8 mouse cellular contexts compared by ENCODE assay signal in genomic region chr19:3324271-3324811, GRCm38 (mm10). TPM values are rescaled to one million over a fixed set of nuclear protein-coding genes. Genes with fewer than 3 reads are reported as not detected.
A peak's percentile ranks its signal among the peaks of the same experiment; 100 is the strongest.
DNase-seq lines count a peak whose midpoint lies in the region; ATAC-seq and TF ChIP-seq lines count a peak whose summit lies in the region.

No protein-coding gene starts in this region.

- H3K4me3 ChIP-seq in forebrain, embryonic 10.5 days = peak overlapping the region; percentile 65
- peak overlapping the region; percentile 59 for H3K4me3 ChIP-seq in lung, embryonic 14.5 days (ENCODE audit: low read depth, low read length)

- DNase-seq in right cerebral cortex, postnatal 25 days = peak; percentile 17
- DNase-seq in right cerebral cortex, postnatal 36 days (ENCODE audit: low spot score in 2 of 2) = no peak
- DNase-seq in T-cell, adult 2 months (ENCODE audit: low spot score) = peak; percentile 9
- peak; percentile 40 for DNase-seq in forebrain, embryonic 10.5 days (ENCODE audit: extremely low spot score, low spot score)
- DNase-seq in induced T-regulatory cell, adult 2 months (ENCODE audit: low read depth) = peak; percentile 69
- no peak for DNase-seq in lung, embryonic 14.5 days
- peak; percentile 42 for DNase-seq in retina, postnatal 1 day
- DNase-seq in ovary, postnatal 36 days (ENCODE audit: low spot score) = no peak

- H3K4me1 ChIP-seq in forebrain, embryonic 10.5 days = peaks cover 53% of the 10 kb centered on the region
- H3K4me1 ChIP-seq in lung, embryonic 14.5 days (ENCODE audit: insufficient read depth) = peaks cover 18% of the 10 kb centered on the region

- WGBS in forebrain, embryonic 10.5 days = 5% methylated on average over 17 of the region's 17 CpGs
- 4% methylated on average over 17 of the region's 17 CpGs for WGBS in lung, embryonic 14.5 days

- H3K27me3 ChIP-seq in forebrain, embryonic 10.5 days (ENCODE audit: poor library complexity, severe bottlenecking) = peaks cover 68% of the 10 kb centered on the region
- H3K27me3 ChIP-seq in lung, embryonic 14.5 days (ENCODE audit: insufficient read depth, low read length) = 0 out of 2 replicates have a peak, but pooled peaks cover 6% of the 10 kb centered on the region

- no peaks in the 10 kb centered on the region for H3K36me3 ChIP-seq in forebrain, embryonic 10.5 days (replicated peaks)
- no peaks in the 10 kb centered on the region for H3K36me3 ChIP-seq in lung, embryonic 14.5 days (ENCODE audit: insufficient read depth)

- peak overlapping the region; percentile 99 for H3K4me2 ChIP-seq in lung, embryonic 14.5 days

- H3K9me3 ChIP-seq in forebrain, embryonic 10.5 days = no peaks in the 10 kb centered on the region
- no peaks in the 10 kb centered on the region for H3K9me3 ChIP-seq in lung, embryonic 14.5 days (ENCODE audit: low read depth, low read length)

- H3K9ac ChIP-seq in lung, embryonic 14.5 days = peak overlapping the region; percentile 59

- ATAC-seq in lung, embryonic 14.5 days (ENCODE audit: insufficient read depth) = no peak

- peak overlapping the region; percentile 86; the same call in 1 of the 2 replicates for H3K27ac ChIP-seq in forebrain, embryonic 10.5 days
- H3K27ac ChIP-seq in lung, embryonic 14.5 days (ENCODE audit: low read depth) = peak overlapping the region; percentile 94

- TF ChIP-seq CTCF in lung, embryonic 14.5 days (IDR thresholded peaks at IDR 0.05; ENCODE audit: low read depth) = no peak

RNA-seq across cellular contexts. Expression of gene Cpt1a, which starts 2.2 kb away (rescaled TPM):
- polyA plus RNA-seq in forebrain, embryonic 10.5 days (2016; fragmentation: Nextera tagmentation; extraction: Ambion mirVana) = 5.5 and 6.0 TPM in 2 replicates
- polyA plus RNA-seq in lung, embryonic 14.5 days (2014; fragmentation: Nextera tagmentation; extraction: Ambion mirVana) = 18.9 and 19.7 TPM in 2 replicates

RNA-seq across cellular contexts. Expression of gene Ighmbp2, which starts 41.5 kb away (rescaled TPM):
- 11.4 and 11.5 TPM in 2 replicates for polyA plus RNA-seq in forebrain, embryonic 10.5 days (2016; fragmentation: Nextera tagmentation; extraction: Ambion mirVana)
- polyA plus RNA-seq in lung, embryonic 14.5 days (2014; fragmentation: Nextera tagmentation; extraction: Ambion mirVana) = 9.7 and 9.8 TPM in 2 replicates

RNA-seq across cellular contexts. Expression of gene Mrpl21, which starts 41.6 kb away (rescaled TPM):
- polyA plus RNA-seq in forebrain, embryonic 10.5 days (2016; fragmentation: Nextera tagmentation; extraction: Ambion mirVana) = 137 and 145 TPM in 2 replicates
- 127 and 130 TPM in 2 replicates for polyA plus RNA-seq in lung, embryonic 14.5 days (2014; fragmentation: Nextera tagmentation; extraction: Ambion mirVana)

Comparison
In these comparisons a context has a peak if more than half of its experiments do, and no peak if none do; other contexts are left out.
1. DNase-seq: peak in right cerebral cortex, postnatal 25 days (single experiment), T-cell, adult 2 months (single experiment), forebrain, embryonic 10.5 days (single experiment), induced T-regulatory cell, adult 2 months (single experiment) and retina, postnatal 1 day (single experiment); none in right cerebral cortex, postnatal 36 days (0 of 2), lung, embryonic 14.5 days (single experiment) and ovary, postnatal 36 days (single experiment).